Mouse (Mus musculus): ENCODE measurements around the gene Atp6v0e2. TPM values are rescaled to one million over a fixed set of nuclear protein-coding genes. Genes with fewer than 3 reads are reported as not detected.
A peak's percentile ranks its signal among the peaks of the same experiment; 100 is the strongest.

The Atp6v0e2 gene
- polyA plus RNA-seq, 1 experiment from 2014 or later: 23.3 TPM

DNA sequence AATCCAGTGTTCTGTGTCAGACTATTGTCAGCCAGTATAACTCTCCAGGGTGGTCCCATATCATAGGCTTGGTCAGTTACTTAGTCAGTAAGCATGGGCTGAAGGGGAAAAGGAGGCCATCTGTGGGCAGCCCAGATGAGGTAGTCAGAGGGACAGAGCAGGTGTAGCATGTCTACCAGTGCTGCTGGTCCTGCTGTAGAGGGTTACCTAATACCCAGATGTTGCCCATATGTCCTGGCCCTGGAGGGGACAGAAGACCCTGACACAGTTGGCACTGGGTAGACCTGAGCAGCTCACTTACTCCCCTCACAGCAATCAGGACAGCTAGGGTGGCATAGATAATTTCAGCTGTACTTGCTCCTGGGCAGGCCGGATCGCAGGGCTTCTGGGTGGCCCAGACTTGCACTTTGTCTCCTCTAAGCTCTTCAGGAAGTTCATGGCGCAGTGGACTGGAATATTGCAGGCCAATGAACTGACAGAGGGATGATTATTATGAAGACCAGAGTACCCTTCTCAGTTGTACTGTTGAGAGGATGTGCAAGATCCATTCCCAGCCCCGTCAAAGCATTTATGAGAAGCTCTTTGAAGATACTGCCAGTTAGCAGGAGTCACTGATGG is 28.4 kb downstream of the Atp6v0e2 start:
- Histone ChIP-seq H3K4me2 (ENCODE audit: low read depth, low read length) (no peak overlapping the region), H3K27me3 (ENCODE audit: control insufficient read depth, insufficient read depth, low read length) (no peaks in the 10 kb centered on the region), H3K9ac (ENCODE audit: low read length) (no peak overlapping the region), H3K4me3 (replicated peaks; ENCODE audit: low read length) (no peak overlapping the region), H3K9me3 (replicated peaks; ENCODE audit: control insufficient read depth, low read length) (no peaks in the 10 kb centered on the region), H3K4me1 (ENCODE audit: control insufficient read depth, insufficient read depth, low read length) (peaks cover 22% of the 10 kb centered on the region), H3K36me3 (ENCODE audit: control insufficient read depth, insufficient read depth, low read length) (no peaks in the 10 kb centered on the region), H3K27ac (ENCODE audit: low read length) (no peak overlapping the region)
- WGBS: 73% methylated on average over 4 of the region's 4 CpGs
- ATAC-seq (ENCODE audit: insufficient read depth, low FRiP score): no peak

DNA sequence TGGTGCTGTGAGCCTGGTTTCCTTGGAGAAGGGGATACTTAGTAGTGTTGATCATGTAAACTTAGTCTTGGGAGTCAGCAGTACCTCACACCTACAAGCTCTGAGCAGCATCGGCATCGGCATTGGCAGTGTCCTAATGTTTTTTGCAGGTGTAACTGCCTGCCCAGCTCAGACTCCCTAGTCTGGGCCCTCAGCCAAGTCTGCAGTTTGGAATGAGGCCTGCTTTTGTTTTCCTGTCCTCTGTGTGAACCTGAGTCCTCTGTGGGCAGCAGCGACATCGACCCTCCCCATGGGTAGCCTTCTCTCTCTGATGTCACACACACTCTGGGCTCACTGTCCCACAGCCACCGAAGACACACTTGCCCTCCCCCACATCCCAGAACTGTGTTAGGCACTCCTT is 28.9 kb downstream of the Atp6v0e2 start:
- no peak overlapping the region for H3K27ac ChIP-seq (ENCODE audit: low read length)
- peak; percentile 63; the same call in 1 of the 2 replicates for ATAC-seq (ENCODE audit: insufficient read depth, low FRiP score)
- WGBS: 42% methylated on average over 5 of the region's 5 CpGs

GRCm38 (mm10) chr6:48568036-48568984 is 30.9 kb downstream of the Atp6v0e2 start:
- 54% methylated on average over 21 of the region's 21 CpGs for WGBS
- Histone ChIP-seq H3K27me3 (ENCODE audit: control insufficient read depth, insufficient read depth, low read length) (no peaks in the 10 kb centered on the region), H3K4me1 (ENCODE audit: control insufficient read depth, insufficient read depth, low read length) (peaks cover 28% of the 10 kb centered on the region), H3K4me3 (replicated peaks; ENCODE audit: low read length) (no peak overlapping the region), H3K27ac (ENCODE audit: low read length) (peak overlapping the region; percentile 44), H3K9me3 (replicated peaks; ENCODE audit: control insufficient read depth, low read length) (no peaks in the 10 kb centered on the region), H3K36me3 (ENCODE audit: control insufficient read depth, insufficient read depth, low read length) (no peaks in the 10 kb centered on the region), H3K4me2 (ENCODE audit: low read depth, low read length) (0 out of 2 replicates have a peak overlapping the region, but pooled peaks have one; percentile 19), H3K9ac (ENCODE audit: low read length) (peak overlapping the region; percentile 51; the same call in 1 of the 2 replicates)
- peak; percentile 45; the same call in 1 of the 2 replicates for ATAC-seq (ENCODE audit: insufficient read depth, low FRiP score)

More for the DNA sequence above, 28.9 kb downstream of the Atp6v0e2 start:
- H3K9me3 ChIP-seq (replicated peaks; ENCODE audit: control insufficient read depth, low read length): no peaks in the 10 kb centered on the region
- no peak overlapping the region for H3K9ac ChIP-seq (ENCODE audit: low read length)
- H3K27me3 ChIP-seq (ENCODE audit: control insufficient read depth, insufficient read depth, low read length): no peaks in the 10 kb centered on the region
- H3K4me3 ChIP-seq (replicated peaks; ENCODE audit: low read length): no peak overlapping the region
- peaks cover 22% of the 10 kb centered on the region for H3K4me1 ChIP-seq (ENCODE audit: control insufficient read depth, insufficient read depth, low read length)
- H3K4me2 ChIP-seq (ENCODE audit: low read depth, low read length): no peak overlapping the region
- no peaks in the 10 kb centered on the region for H3K36me3 ChIP-seq (ENCODE audit: control insufficient read depth, insufficient read depth, low read length)

DNA sequence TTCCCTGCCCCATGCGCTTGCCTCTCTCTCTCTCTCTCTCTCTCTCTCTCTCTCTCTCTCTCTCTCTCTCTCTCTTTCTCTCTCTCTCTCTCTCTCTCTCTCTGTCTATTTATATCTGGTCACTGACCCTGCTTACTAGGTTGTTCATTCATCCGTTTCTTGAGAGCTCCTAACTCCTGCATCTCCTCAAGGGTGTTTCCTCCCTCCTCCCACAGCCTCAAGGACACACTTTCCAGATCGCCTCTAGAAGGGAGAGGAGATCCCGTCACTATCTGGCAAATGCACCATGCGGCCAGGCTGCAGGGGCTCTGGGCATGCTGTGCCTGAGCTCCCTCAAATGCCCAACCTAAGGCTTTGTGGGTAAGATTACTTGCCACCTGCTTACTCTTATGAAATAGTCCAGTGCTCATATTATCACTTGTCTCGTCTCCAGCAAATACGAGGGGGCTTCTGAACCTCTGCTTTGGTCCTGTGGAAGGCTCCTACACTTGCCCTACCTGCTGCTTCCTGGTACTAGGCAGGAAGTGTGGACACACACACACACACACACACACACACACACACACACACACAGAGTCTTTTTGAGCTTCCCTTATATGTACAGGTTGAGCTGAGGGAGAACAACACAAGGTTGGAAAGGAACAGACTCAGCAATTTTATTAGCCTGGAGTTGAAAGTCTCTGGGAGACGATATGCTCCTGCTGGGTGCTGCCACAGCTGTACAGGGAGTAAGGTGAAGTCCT is 31.8 kb downstream of the Atp6v0e2 start:
- H3K9me3 ChIP-seq (replicated peaks; ENCODE audit: control insufficient read depth, low read length): no peaks in the 10 kb centered on the region
- no peak overlapping the region for H3K4me3 ChIP-seq (replicated peaks; ENCODE audit: low read length)
- no peaks in the 10 kb centered on the region for H3K27me3 ChIP-seq (ENCODE audit: control insufficient read depth, insufficient read depth, low read length)
- 0 out of 2 replicates have a peak overlapping the region, but pooled peaks have one; percentile 19 for H3K4me2 ChIP-seq (ENCODE audit: low read depth, low read length)
- no peaks in the 10 kb centered on the region for H3K36me3 ChIP-seq (ENCODE audit: control insufficient read depth, insufficient read depth, low read length)
- H3K9ac ChIP-seq (ENCODE audit: low read length): peak overlapping the region; percentile 51; the same call in 1 of the 2 replicates
- H3K27ac ChIP-seq (ENCODE audit: low read length): peak overlapping the region; percentile 44; the same call in 1 of the 2 replicates
- ATAC-seq (ENCODE audit: insufficient read depth, low FRiP score): no peak
- WGBS: 66% methylated on average over 8 of the region's 8 CpGs
- peaks cover 30% of the 10 kb centered on the region for H3K4me1 ChIP-seq (ENCODE audit: control insufficient read depth, insufficient read depth, low read length)

GRCm38 (mm10) chr6:48572014-48572413 is 34.6 kb downstream of the Atp6v0e2 start:
- ATAC-seq (ENCODE audit: insufficient read depth, low FRiP score): no peak
- WGBS: 87% methylated on average over 5 of the region's 5 CpGs
- Histone ChIP-seq H3K4me1 (ENCODE audit: control insufficient read depth, insufficient read depth, low read length) (peaks cover 26% of the 10 kb centered on the region), H3K9me3 (replicated peaks; ENCODE audit: control insufficient read depth, low read length) (no peaks in the 10 kb centered on the region), H3K27ac (ENCODE audit: low read length) (peak overlapping the region; percentile 87), H3K9ac (ENCODE audit: low read length) (peak overlapping the region; percentile 59), H3K4me3 (replicated peaks; ENCODE audit: low read length) (peak overlapping the region; percentile 33), H3K4me2 (ENCODE audit: low read depth, low read length) (peak overlapping the region; percentile 49), H3K36me3 (ENCODE audit: control insufficient read depth, insufficient read depth, low read length) (no peaks in the 10 kb centered on the region), H3K27me3 (ENCODE audit: control insufficient read depth, insufficient read depth, low read length) (no peaks in the 10 kb centered on the region)

GRCm38 (mm10) chr6:48572572-48573061 is 35.2 kb downstream of the Atp6v0e2 start, which contains the start of gene Rarres2:
Gene Rarres2, minus strand, starts transcription at chr6:48572789.
- WGBS: 22% methylated on average over 6 of the region's 6 CpGs
- peak within 1 kb of the TSS; percentile 87 for H3K27ac ChIP-seq (ENCODE audit: low read length)
- peaks cover 26% of the 10 kb centered on the region for H3K4me1 ChIP-seq (ENCODE audit: control insufficient read depth, insufficient read depth, low read length)
- H3K27me3 ChIP-seq (ENCODE audit: control insufficient read depth, insufficient read depth, low read length): no peaks in the 10 kb centered on the region
- peak within 1 kb of the TSS; percentile 59 for H3K9ac ChIP-seq (ENCODE audit: low read length)
- no peaks in the 10 kb centered on the region for H3K36me3 ChIP-seq (ENCODE audit: control insufficient read depth, insufficient read depth, low read length)
- H3K9me3 ChIP-seq (replicated peaks; ENCODE audit: control insufficient read depth, low read length): no peaks in the 10 kb centered on the region
- peak within 1 kb of the TSS; percentile 49 for H3K4me2 ChIP-seq (ENCODE audit: low read depth, low read length)
- peak; percentile 83 for ATAC-seq (ENCODE audit: insufficient read depth, low FRiP score)
- peak within 1 kb of the TSS; percentile 33 for H3K4me3 ChIP-seq (replicated peaks; ENCODE audit: low read length)

DNA sequence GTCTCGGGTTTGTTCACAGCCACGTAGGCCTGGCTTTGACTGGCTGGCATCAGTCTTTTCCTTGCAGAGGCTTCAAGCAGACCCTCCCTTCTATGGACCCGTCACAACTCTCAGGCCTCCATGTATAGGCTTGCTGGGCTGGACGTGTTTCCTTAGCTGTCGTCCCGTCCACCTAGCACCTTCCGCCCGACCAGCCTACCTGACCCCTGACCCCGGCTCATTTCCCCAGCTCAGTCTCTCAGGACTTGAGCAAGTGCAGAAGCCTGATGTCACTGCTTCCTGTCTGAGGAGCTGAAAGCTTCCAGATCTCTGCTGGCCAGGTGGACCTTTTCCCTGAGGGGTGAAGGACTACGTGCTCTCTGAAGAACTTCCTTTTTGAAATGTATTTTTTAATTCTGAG is 35.9 kb downstream of the Atp6v0e2 start:
- Histone ChIP-seq H3K27me3 (ENCODE audit: control insufficient read depth, insufficient read depth, low read length) (no peaks in the 10 kb centered on the region), H3K9ac (ENCODE audit: low read length) (peak overlapping the region; percentile 1; the same call in 1 of the 2 replicates), H3K36me3 (ENCODE audit: control insufficient read depth, insufficient read depth, low read length) (no peaks in the 10 kb centered on the region), H3K4me3 (replicated peaks; ENCODE audit: low read length) (no peak overlapping the region), H3K4me1 (ENCODE audit: control insufficient read depth, insufficient read depth, low read length) (peaks cover 26% of the 10 kb centered on the region), H3K4me2 (ENCODE audit: low read depth, low read length) (no peak overlapping the region), H3K9me3 (replicated peaks; ENCODE audit: control insufficient read depth, low read length) (no peaks in the 10 kb centered on the region), H3K27ac (ENCODE audit: low read length) (peak overlapping the region; percentile 87)
- no peak for ATAC-seq (ENCODE audit: insufficient read depth, low FRiP score)
- 40% methylated on average over 10 of the region's 10 CpGs for WGBS

DNA sequence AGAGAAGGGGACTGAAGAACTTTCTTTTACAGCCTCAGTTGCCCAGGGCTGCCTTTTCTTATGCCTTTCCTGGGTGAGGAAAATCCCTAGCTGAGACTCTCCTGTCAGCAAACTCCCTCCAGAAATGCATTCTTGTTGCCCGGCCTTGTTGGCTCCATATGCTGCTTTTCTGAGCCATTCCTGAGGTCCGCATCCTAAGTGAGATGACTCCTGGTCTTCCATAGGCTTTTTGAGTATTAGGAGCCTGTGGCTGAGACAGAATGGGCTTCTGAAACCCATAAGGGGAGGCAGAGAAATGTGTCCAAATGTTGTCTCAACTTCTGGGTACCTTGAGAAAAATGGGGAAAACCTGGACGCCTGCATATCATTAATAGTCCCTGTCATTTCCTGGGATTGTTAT is 36.6 kb downstream of the Atp6v0e2 start:
- WGBS: 64% methylated on average over 3 of the region's 3 CpGs
- Histone ChIP-seq H3K27ac (ENCODE audit: low read length) (peak overlapping the region; percentile 36; the same call in 1 of the 2 replicates), H3K36me3 (ENCODE audit: control insufficient read depth, insufficient read depth, low read length) (no peaks in the 10 kb centered on the region), H3K4me1 (ENCODE audit: control insufficient read depth, insufficient read depth, low read length) (peaks cover 26% of the 10 kb centered on the region), H3K27me3 (ENCODE audit: control insufficient read depth, insufficient read depth, low read length) (no peaks in the 10 kb centered on the region), H3K4me3 (replicated peaks; ENCODE audit: low read length) (no peak overlapping the region), H3K9me3 (replicated peaks; ENCODE audit: control insufficient read depth, low read length) (no peaks in the 10 kb centered on the region), H3K4me2 (ENCODE audit: low read depth, low read length) (no peak overlapping the region), H3K9ac (ENCODE audit: low read length) (no peak overlapping the region)
- ATAC-seq (ENCODE audit: insufficient read depth, low FRiP score): no peak

Data from stomach, embryonic 16.5 days (tissue).